Mouse (Mus musculus) limb, embryonic 14.5 days (tissue): ENCODE data around the gene Parvb. TPM values are rescaled to one million over a fixed set of nuclear protein-coding genes. Genes with fewer than 3 reads are reported as not detected.

ENCODE experiments used
- ATAC-seq: fragments of 200-750 bp; cut with Nextera tagmentation; 2 replicates; pipeline ENCODE4 v1.8.0; 2017; ENCODE audit warnings: low read depth, moderate number of reproducible peaks, moderate TSS enrichment; ENCODE audit not compliant: low FRiP score
- DNase-seq: peaks from one replicate; pipeline ENCODE4 v3.0.0-alpha.2; 2015; ENCODE audit warnings: low spot score
- H3K27ac ChIP-seq: fragments of 300-500 bp; sonication (generic); replicated peaks from 2 replicates; pipeline ENCODE4 v1.5.1; 2014; ENCODE audit warnings: low read depth, mild to moderate bottlenecking, low read length, moderate library complexity, mixed read lengths
- H3K27me3 ChIP-seq: fragments of 300-500 bp; sonication (generic); 2 replicates; pipeline ENCODE4 v1.6.1; 2014; ENCODE audit warnings: low read length, mixed read lengths; ENCODE audit not compliant: control insufficient read depth, insufficient read depth
- H3K36me3 ChIP-seq: fragments of 300-500 bp; sonication (generic); 2 replicates; pipeline ENCODE4 v1.6.1; 2014; ENCODE audit warnings: mild to moderate bottlenecking, low read length, moderate library complexity, mixed read lengths; ENCODE audit not compliant: control insufficient read depth, insufficient read depth
- H3K4me1 ChIP-seq: fragments of 300-500 bp; sonication (generic); 2 replicates; pipeline ENCODE4 v1.6.1; 2014; ENCODE audit warnings: antibody characterized with exemption, low read length, mixed read lengths; ENCODE audit not compliant: control insufficient read depth, insufficient read depth
- H3K4me2 ChIP-seq: fragments of 300-500 bp; sonication (generic); replicated peaks from 2 replicates; pipeline ENCODE4 v1.6.1; 2014; ENCODE audit warnings: low read depth, mild to moderate bottlenecking, low read length, moderate library complexity; ENCODE audit not compliant: severe bottlenecking
- H3K4me3 ChIP-seq: fragments of 300-500 bp; sonication (generic); replicated peaks from 2 replicates; pipeline ENCODE4 v1.5.1; 2014; ENCODE audit warnings: low read length
- H3K9ac ChIP-seq: fragments of 300-500 bp; sonication (generic); 2 replicates; pipeline ENCODE4 v1.6.1; 2014; ENCODE audit warnings: mild to moderate bottlenecking, low read depth, low read length, moderate library complexity; ENCODE audit not compliant: severe bottlenecking
- H3K9me3 ChIP-seq: fragments of 300-500 bp; sonication (generic); 2 replicates; pipeline ENCODE4 v1.6.1; 2016; ENCODE audit warnings: low read length; ENCODE audit not compliant: control insufficient read depth
- POLR2A ChIP-seq: fragments of 200-500 bp; IDR thresholded peaks from 2 replicates; pipeline ENCODE4 v1.8.0; 2012; ENCODE audit warnings: inconsistent platforms, mild to moderate bottlenecking, moderate library complexity, borderline replicate concordance; ENCODE audit not compliant: insufficient read depth, insufficient read length; ENCODE audit errors: extremely low read depth
- WGBS: fragments of 180-500 bp; shearing (Covaris S2); extraction: QIAGEN DNeasy Blood & Tissue Kit; methylation state at CpG from one replicate; pipeline ENCODE4 v1.1.7; 2014; 5-methylcytosine and 5-hydroxymethylcytosine counted together
- polyA plus RNA-seq, 2 experiments: library from polyadenylated mRNA; depleted of rRNA in 1 of 2; stranded (reverse) in 1 of 2; unstranded in 1 of 2; fragments of >200 nt; fragmentation: Nextera tagmentation in 1 of 2; extraction: Ambion mirVana in 1 of 2; gene quantifications; 2 replicates each; pipeline versions ENCODE4 v1.2.1 to v1.2.3; 2012 to 2014

Parvb gene
- polyA plus RNA-seq, 2 experiments, result 2.4 to 13.5 TPM

GRCm38 (mm10) chr15:84310271-84310670, 78.4 kb downstream of the Parvb start:
- no peak overlapping the region for H3K4me3 ChIP-seq
- H3K27me3 ChIP-seq, result no peaks in the 10 kb centered on the region
- H3K9me3 ChIP-seq, result no peaks in the 10 kb centered on the region
- 81% methylated on average over 11 of the region's 11 CpGs for WGBS
- no peak overlapping the region for H3K27ac ChIP-seq
- H3K9ac ChIP-seq, result no peak overlapping the region
- peaks cover 27% of the 10 kb centered on the region for H3K4me1 ChIP-seq
- DNase-seq, result no peak
- ATAC-seq, result no peak
- no peak for TF ChIP-seq POLR2A
- no peak overlapping the region for H3K4me2 ChIP-seq
- H3K36me3 ChIP-seq, result no peaks in the 10 kb centered on the region

- H3K27ac ChIP-seq, result no peak overlapping the region
- H3K9me3 ChIP-seq, result no peaks in the 10 kb centered on the region
- DNase-seq (no peak), ATAC-seq (no peak)
- TF ChIP-seq POLR2A, result no peak
- no peaks in the 10 kb centered on the region for H3K36me3 ChIP-seq
- no peak overlapping the region for H3K4me3 ChIP-seq
- peaks cover 33% of the 10 kb centered on the region for H3K4me1 ChIP-seq
- 78% methylated on average over 9 of the region's 9 CpGs for WGBS
- H3K9ac ChIP-seq, result no peak overlapping the region
- no peaks in the 10 kb centered on the region for H3K27me3 ChIP-seq
- H3K4me2 ChIP-seq, result no peak overlapping the region
Observed at GRCm38 (mm10) chr15:84311295-84312085, 79.6 kb downstream of the Parvb start.

- no peak overlapping the region for H3K4me3 ChIP-seq
- no peak for TF ChIP-seq POLR2A
- no peak for DNase-seq
- H3K4me1 ChIP-seq, result peaks cover 33% of the 10 kb centered on the region
- no peaks in the 10 kb centered on the region for H3K27me3 ChIP-seq
- 36% methylated on average over 10 of the region's 10 CpGs for WGBS
- peak; percentile 27 for ATAC-seq
- H3K36me3 ChIP-seq, result no peaks in the 10 kb centered on the region
- H3K9me3 ChIP-seq, result no peaks in the 10 kb centered on the region
- no peak overlapping the region for H3K9ac ChIP-seq
- H3K4me2 ChIP-seq, result peak overlapping the region; percentile 9; the same call in 1 of the 2 replicates
- peak overlapping the region; percentile 55; the same call in 1 of the 2 replicates for H3K27ac ChIP-seq
Observed at GRCm38 (mm10) chr15:84312878-84313565, 81.2 kb downstream of the Parvb start.

GRCm38 (mm10) chr15:84313566-84313878, 81.7 kb downstream of the Parvb start:
- no peaks in the 10 kb centered on the region for H3K36me3 ChIP-seq
- H3K27me3 ChIP-seq, result no peaks in the 10 kb centered on the region
- WGBS, result 8% methylated on average over 9 of the region's 9 CpGs
- TF ChIP-seq POLR2A, result no peak
- peak; percentile 70 for ATAC-seq
- peak overlapping the region; percentile 55; the same call in 1 of the 2 replicates for H3K27ac ChIP-seq
- H3K4me3 ChIP-seq, result no peak overlapping the region
- H3K4me1 ChIP-seq, result peaks cover 33% of the 10 kb centered on the region
- no peaks in the 10 kb centered on the region for H3K9me3 ChIP-seq
- DNase-seq, result peak; percentile 23
- H3K9ac ChIP-seq, result no peak overlapping the region
- H3K4me2 ChIP-seq, result peak overlapping the region; percentile 9; the same call in 1 of the 2 replicates

- H3K4me2 ChIP-seq, result no peak overlapping the region
- no peaks in the 10 kb centered on the region for H3K9me3 ChIP-seq
- no peak overlapping the region for H3K27ac ChIP-seq
- H3K9ac ChIP-seq, result no peak overlapping the region
- H3K27me3 ChIP-seq, result no peaks in the 10 kb centered on the region
- DNase-seq (no peak), ATAC-seq (no peak)
- 17% methylated on average over 18 of the region's 18 CpGs for WGBS
- no peak for TF ChIP-seq POLR2A
- H3K36me3 ChIP-seq, result no peaks in the 10 kb centered on the region
- H3K4me1 ChIP-seq, result peaks cover 33% of the 10 kb centered on the region
- no peak overlapping the region for H3K4me3 ChIP-seq
Observed at GRCm38 (mm10) chr15:84314420-84315080, 82.7 kb downstream of the Parvb start.
